Mouse (Mus musculus) urinary bladder, postnatal 36 days (tissue): ENCODE results near the gene H2al1m.
A peak's percentile ranks its signal among the peaks of the same experiment; 100 is the strongest.
"Not testable (repeated sequence)": the region's sequence is repeated elsewhere in the genome, so short reads cannot be mapped to it uniquely, and the experiment has no call there.

Source experiments
- DNase-seq, 2 experiments: peaks; one replicate each; pipeline ENCODE4 v3.0.0; 2022; ENCODE audit warnings: low spot score in 2 of 2, mixed read lengths in 1 of 2

Gene H2al1m

GRCm38 (mm10) chrX:9327954-9328353 is 44.4 kb downstream of the H2al1m start:
- not testable (repeated sequence) for DNase-seq

- DNase-seq = not testable (repeated sequence)
These were observed 48.9 kb downstream of the H2al1m start for GRCm38 (mm10) chrX:9332366-9332962.

GRCm38 (mm10) chrX:9333035-9333434 is 49.5 kb downstream of the H2al1m start:
- DNase-seq = peak; percentile 11 to 73
